Comparison of ENCODE assay signal across 10 mouse cellular contexts in the genomic region with DNA sequence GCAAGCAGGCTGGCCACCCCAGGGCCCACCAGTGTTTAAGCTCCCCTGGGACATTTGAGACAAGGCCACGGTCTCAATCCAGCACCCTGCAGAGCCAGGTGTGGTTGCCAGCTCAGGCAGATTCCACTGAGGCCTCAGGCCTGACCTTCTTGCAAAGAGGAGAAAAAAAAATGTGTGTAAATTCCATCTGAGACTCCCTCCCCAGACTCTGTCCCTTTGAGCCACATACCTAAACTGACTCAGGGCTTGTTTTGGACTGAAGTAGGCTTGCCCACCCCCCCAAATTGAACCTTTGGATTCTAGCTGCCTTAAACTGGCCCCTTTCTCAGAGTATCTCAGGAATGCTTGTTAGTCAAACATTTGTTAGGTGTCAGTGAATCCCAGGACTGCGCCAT. TPM values are rescaled to one million over a fixed set of nuclear protein-coding genes. Genes with fewer than 3 reads are reported as not detected.
DNase-seq lines count a peak whose midpoint lies in the region; ATAC-seq and TF ChIP-seq lines count a peak whose summit lies in the region.
"Had no signal": no experiment of that assay in that cellular context is flagged by ENCODE, and none has a peak within 500 bp of the region (broad histone marks: within the 10 kb centered on the region; RNA-seq: fewer than 3 reads in every experiment).

No protein-coding gene starts in this region.

- H3K4me2 ChIP-seq in heart, embryonic 15.5 days, result no peak overlapping the region
- no peak overlapping the region for H3K4me2 ChIP-seq in kidney, postnatal 0 days (ENCODE audit: low read length)

- no peak overlapping the region for H3K9ac ChIP-seq in heart, embryonic 15.5 days
- 0 out of 2 replicates have a peak overlapping the region, but pooled peaks have one; percentile 3 for H3K9ac ChIP-seq in kidney, postnatal 0 days (ENCODE audit: low read depth, low read length)

- TF ChIP-seq CTCF in kidney, postnatal 0 days (IDR thresholded peaks at IDR 0.05; ENCODE audit: low read depth), result no peak

- H3K27ac ChIP-seq in heart, embryonic 15.5 days, result peak overlapping the region; percentile 18; the same call in 1 of the 2 replicates
- peak overlapping the region; percentile 51; the same call in 1 of the 2 replicates for H3K27ac ChIP-seq in kidney, postnatal 0 days

- no peak for ATAC-seq in heart, embryonic 15.5 days (replicated peaks; ENCODE audit: insufficient number of reproducible peaks, insufficient read depth, low FRiP score, low read depth)
- no peak for ATAC-seq in kidney, postnatal 0 days (replicated peaks; ENCODE audit: low FRiP score, low read depth)

- 62% methylated on average over 2 of the region's 2 CpGs for WGBS in heart, embryonic 15.5 days
- WGBS in kidney, postnatal 0 days, result 61% methylated on average over 2 of the region's 2 CpGs

- intact Hi-C loops in heart, postnatal 25 days (cut with DNase I), result loop anchor here (2.0 kb wide), 1 partner anchor 79 kb away; no protein-coding TSS in a partner anchor
- intact Hi-C loops in left cerebral cortex, postnatal 4 days (cut with DNase I), result loop anchor here (5.0 kb wide), 2 partner anchors 67 to 78 kb away; no protein-coding TSS in a partner anchor

- no peaks in the 10 kb centered on the region for H3K27me3 ChIP-seq in heart, embryonic 15.5 days
- no peaks in the 10 kb centered on the region for H3K27me3 ChIP-seq in kidney, postnatal 0 days (ENCODE audit: insufficient read depth, low read length)

- no peak for DNase-seq in heart, postnatal 25 days (ENCODE audit: low spot score)
- peak; percentile 18 for DNase-seq in 3T3-L1 (ENCODE audit: low read depth, low spot score)
- DNase-seq in R1 (ENCODE audit: low read depth, low spot score), result peak; percentile 87
- DNase-seq in kidney, postnatal 0 days (ENCODE audit: low spot score), result no peak
- DNase-seq in adrenal gland, adult (ENCODE audit: inconsistent age in 2 of 2, low spot score in 1 of 2), result no peak
- no peak for DNase-seq in cerebellum, postnatal 36 days
- DNase-seq in left cerebral cortex, postnatal 4 days, result no peak
- DNase-seq: right cerebral cortex, postnatal 14 days; thymus, postnatal 14 days had no signal

- H3K4me3 ChIP-seq in heart, embryonic 15.5 days, result no peak overlapping the region
- no peak overlapping the region for H3K4me3 ChIP-seq in kidney, postnatal 0 days (replicated peaks; ENCODE audit: low read depth, low read length)

- no peaks in the 10 kb centered on the region for H3K9me3 ChIP-seq in heart, embryonic 15.5 days (replicated peaks)
- no peaks in the 10 kb centered on the region for H3K9me3 ChIP-seq in kidney, postnatal 0 days (replicated peaks; ENCODE audit: low read length)

- H3K4me1 ChIP-seq in heart, embryonic 15.5 days (replicated peaks), result peaks cover 44% of the 10 kb centered on the region
- H3K4me1 ChIP-seq in kidney, postnatal 0 days (replicated peaks; ENCODE audit: insufficient read depth, low read length), result peaks cover 26% of the 10 kb centered on the region

- H3K36me3 ChIP-seq in heart, embryonic 15.5 days, result peaks cover 6% of the 10 kb centered on the region
- peaks cover 7% of the 10 kb centered on the region; the same call in 1 of the 2 replicates for H3K36me3 ChIP-seq in kidney, postnatal 0 days (ENCODE audit: insufficient read depth, low read length)

RNA-seq across cellular contexts. Expression of a gene that starts 1.0 kb away (rescaled TPM):
- 38.9 and 45.6 TPM in 2 replicates for polyA plus RNA-seq in heart, embryonic 15.5 days (2015; fragmentation: Nextera tagmentation; extraction: Ambion mirVana)
- total RNA-seq in heart, postnatal 25 days (2021), result 10 to 100 TPM; 56.4 to 59.5 TPM
- 40.8 and 44.3 TPM in 2 replicates for polyA plus RNA-seq in kidney, postnatal 0 days (2015; fragmentation: Nextera tagmentation; extraction: Ambion mirVana)
- 10 to 100 TPM; 42.3 to 45.5 TPM for total RNA-seq in left cerebral cortex, postnatal 4 days (2021)

Comparison
In these comparisons a context has a peak if more than half of its experiments do, and no peak if none do; other contexts are left out.
1. DNase-seq: peak in 3T3-L1 (single experiment) and R1 (single experiment); none in heart, postnatal 25 days (single experiment), kidney, postnatal 0 days (single experiment), adrenal gland, adult (0 of 2), cerebellum, postnatal 36 days (0 of 2) and left cerebral cortex, postnatal 4 days (single experiment).